Mouse (Mus musculus) forebrain, embryonic 11.5 days (tissue): ENCODE data around the gene Kif15. TPM values are rescaled to one million over a fixed set of nuclear protein-coding genes. Genes with fewer than 3 reads are reported as not detected.
A peak's percentile ranks its signal among the peaks of the same experiment; 100 is the strongest.

Experiments
- ATAC-seq: fragments of 200-750 bp; cut with Nextera tagmentation; replicated peaks from 2 replicates; pipeline ENCODE4 v1.8.0; 2017; ENCODE audit warnings: moderate TSS enrichment; ENCODE audit not compliant: low FRiP score
- DNase-seq: peaks from one replicate; pipeline ENCODE4 v3.0.0-alpha.2; 2017; ENCODE audit warnings: low spot score
- H3K27ac ChIP-seq: fragments of 300-500 bp; sonication (generic); 2 replicates; pipeline ENCODE4 v1.5.1; 2014; ENCODE audit warnings: low read depth, low read length
- H3K27me3 ChIP-seq: fragments of 300-500 bp; sonication (generic); 2 replicates; pipeline ENCODE4 v1.6.1; 2014; ENCODE audit warnings: mild to moderate bottlenecking, low read length, mixed read lengths; ENCODE audit not compliant: control insufficient read depth, insufficient read depth
- H3K36me3 ChIP-seq: fragments of 300-500 bp; sonication (generic); 2 replicates; pipeline ENCODE4 v1.6.1; 2014; ENCODE audit warnings: mild to moderate bottlenecking, low read length, moderate library complexity, mixed read lengths; ENCODE audit not compliant: control insufficient read depth, insufficient read depth
- H3K4me1 ChIP-seq: fragments of 300-500 bp; sonication (generic); replicated peaks from 2 replicates; pipeline ENCODE4 v1.6.1; 2014; ENCODE audit warnings: low read length, mixed read lengths; ENCODE audit not compliant: control insufficient read depth, insufficient read depth
- H3K4me2 ChIP-seq: fragments of 300-500 bp; sonication (generic); 2 replicates; pipeline ENCODE4 v1.6.1; 2014; ENCODE audit warnings: low read depth, mild to moderate bottlenecking, low read length, moderate library complexity, mixed read lengths; ENCODE audit not compliant: severe bottlenecking
- H3K4me3 ChIP-seq: fragments of 300-500 bp; sonication (generic); 2 replicates; pipeline ENCODE4 v1.5.1; 2014; ENCODE audit warnings: low read depth, low read length
- H3K9ac ChIP-seq: fragments of 300-500 bp; sonication (generic); 2 replicates; pipeline ENCODE4 v1.6.1; 2014; ENCODE audit warnings: low read length
- H3K9me3 ChIP-seq: fragments of 300-500 bp; sonication (generic); 2 replicates; pipeline ENCODE4 v1.6.1; 2016; ENCODE audit warnings: low read length, mixed read lengths; ENCODE audit not compliant: control insufficient read depth
- WGBS: fragments of 180-500 bp; shearing (Covaris S2); extraction: QIAGEN DNeasy Blood & Tissue Kit; methylation state at CpG from one replicate; pipeline ENCODE4 v1.1.7; 2014; 5-methylcytosine and 5-hydroxymethylcytosine counted together
- polyA plus RNA-seq: library from polyadenylated mRNA; unstranded; fragments of >200 nt; fragmentation: Nextera tagmentation; extraction: Ambion mirVana; gene quantifications from 2 replicates; pipeline ENCODE4 v1.2.1, GENCODE M21; 2014

Gene Kif15
- polyA plus RNA-seq, 1 experiment from 2014 or later: 109 TPM

DNA sequence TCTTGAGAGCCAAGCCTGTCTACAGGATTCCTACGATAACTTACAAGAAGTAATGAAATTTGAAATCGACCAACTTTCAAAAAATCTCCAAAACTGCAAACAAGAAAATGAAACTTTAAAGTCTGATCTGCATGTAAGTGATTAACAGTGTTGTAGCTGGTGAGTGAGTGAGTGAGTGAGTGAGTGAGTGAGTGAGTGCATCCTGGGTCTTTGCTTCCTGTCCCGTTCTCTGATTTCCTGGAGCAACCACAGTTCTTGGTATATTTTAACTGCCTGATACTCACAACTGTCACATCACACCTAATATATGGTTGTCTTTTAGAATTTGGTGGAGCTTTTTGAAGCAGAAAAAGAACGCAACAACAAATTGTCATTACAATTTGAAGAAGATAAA lies 48.3 kb downstream of the Kif15 start:
- ATAC-seq: no peak

DNA sequence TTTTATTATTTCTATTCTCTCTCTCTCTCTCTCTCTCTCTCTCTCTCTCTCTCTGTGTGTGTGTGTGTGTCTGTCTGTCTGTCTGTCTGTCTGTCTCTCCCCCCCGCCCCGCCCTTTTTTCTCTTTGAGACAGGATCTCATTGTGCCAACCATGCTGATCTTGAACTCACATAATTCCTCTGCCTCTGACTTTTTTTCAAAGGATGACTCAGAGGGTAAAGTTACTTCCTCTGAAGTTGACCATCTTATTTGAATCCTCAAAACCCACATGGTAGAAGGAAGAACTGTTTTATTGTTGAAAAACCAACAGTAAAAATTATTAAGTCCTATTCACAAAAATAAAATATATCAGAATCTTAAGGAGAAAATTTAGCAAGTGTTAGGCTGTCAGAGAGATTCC lies 53.9 kb downstream of the Kif15 start:
- H3K36me3 ChIP-seq: peaks cover 18% of the 10 kb centered on the region
- no peak overlapping the region for H3K27ac ChIP-seq
- H3K27me3 ChIP-seq: no peaks in the 10 kb centered on the region
- H3K9ac ChIP-seq: no peak overlapping the region
- H3K4me3 ChIP-seq: no peak overlapping the region
- DNase-seq (no peak), ATAC-seq (no peak)
- no peak overlapping the region for H3K4me2 ChIP-seq
- WGBS: 100% methylated on average over 2 of the region's 2 CpGs
- H3K4me1 ChIP-seq: no peaks in the 10 kb centered on the region
- no peaks in the 10 kb centered on the region for H3K9me3 ChIP-seq

More for the DNA sequence above, 48.3 kb downstream of the Kif15 start:
- Histone ChIP-seq H3K4me1 (no peaks in the 10 kb centered on the region), H3K4me2 (no peak overlapping the region), H3K4me3 (no peak overlapping the region), H3K9ac (no peak overlapping the region), H3K9me3 (no peaks in the 10 kb centered on the region), H3K27ac (no peak overlapping the region), H3K27me3 (no peaks in the 10 kb centered on the region), H3K36me3 (peaks cover 9% of the 10 kb centered on the region)
- DNase-seq: no peak
- WGBS: 93% methylated on average over 4 of the region's 4 CpGs

DNA sequence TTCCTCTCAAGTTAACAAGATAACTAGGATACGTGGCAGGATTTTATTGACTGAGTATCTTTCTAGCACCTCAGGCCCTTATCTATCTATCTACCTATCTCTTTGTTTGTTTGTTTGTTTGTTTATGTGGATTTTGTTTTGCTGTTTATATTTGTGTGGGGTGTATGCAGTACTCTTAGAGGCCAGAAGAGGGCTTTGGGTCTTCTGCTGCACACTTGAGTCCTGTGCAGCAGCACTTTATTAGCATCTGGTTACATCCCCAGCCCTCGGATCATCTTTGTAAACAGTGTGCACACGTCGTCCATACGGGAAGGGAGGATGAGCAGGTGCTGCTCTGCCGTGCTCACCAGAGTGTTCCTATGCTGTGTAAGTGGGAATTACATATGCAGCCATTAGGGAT lies 55.2 kb downstream of the Kif15 start:
- H3K27me3 ChIP-seq: no peaks in the 10 kb centered on the region
- H3K4me1 ChIP-seq: no peaks in the 10 kb centered on the region
- H3K9me3 ChIP-seq: no peaks in the 10 kb centered on the region
- ATAC-seq (no peak), DNase-seq (no peak)
- H3K4me2 ChIP-seq: no peak overlapping the region
- H3K27ac ChIP-seq: no peak overlapping the region
- H3K4me3 ChIP-seq: no peak overlapping the region
- 86% methylated on average over 6 of the region's 6 CpGs for WGBS
- H3K36me3 ChIP-seq: peaks cover 22% of the 10 kb centered on the region
- no peak overlapping the region for H3K9ac ChIP-seq

DNA sequence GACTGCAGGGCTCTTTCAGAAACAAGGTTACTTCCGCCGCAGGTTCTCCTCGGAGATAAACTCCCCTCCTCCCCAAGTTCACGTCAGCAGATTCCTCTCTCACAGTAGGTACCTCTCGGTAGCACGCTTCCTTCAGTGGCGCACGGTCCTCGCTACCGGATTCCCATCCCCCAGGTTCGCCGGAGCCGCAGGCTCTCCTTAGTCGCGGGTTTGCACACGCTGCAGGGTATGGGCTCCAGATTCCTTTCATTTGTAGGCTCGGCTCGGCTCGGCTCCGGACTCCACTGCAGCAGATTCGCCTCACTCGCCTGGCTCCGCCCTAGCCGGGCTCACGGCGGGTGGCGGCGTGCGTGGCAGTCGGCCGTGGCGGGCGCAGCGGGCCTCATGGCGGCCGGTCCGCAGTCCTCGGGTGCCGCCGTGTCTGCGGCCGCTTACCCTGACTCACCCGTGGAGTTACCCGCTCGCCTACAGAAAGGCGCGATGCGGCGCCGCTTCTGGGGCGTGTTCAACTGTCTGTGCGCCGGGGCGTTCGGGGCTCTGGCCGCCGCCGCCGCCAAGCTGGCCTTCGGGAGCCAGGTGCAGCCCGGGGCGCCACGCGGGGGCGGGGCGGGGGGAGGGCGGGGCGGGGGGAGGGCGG lies 70.3 kb downstream of the Kif15 start, which contains the start of gene Tmem42:
TSS of gene Tmem42 (plus strand) at position 332 of the 637 bp plus-strand sequence.
- peak within 1 kb of the TSS; percentile 83 for H3K27ac ChIP-seq
- no peaks in the 10 kb centered on the region; the same call in 1 of the 2 replicates for H3K36me3 ChIP-seq
- ATAC-seq (peak; percentile 95), DNase-seq (peak; percentile 93)
- H3K9me3 ChIP-seq: no peaks in the 10 kb centered on the region
- under 1% methylated on average over 47 of the region's 69 CpGs for WGBS
- H3K27me3 ChIP-seq: no peaks in the 10 kb centered on the region
- H3K4me1 ChIP-seq: peaks cover 4% of the 10 kb centered on the region; the same call in 1 of the 2 replicates
- H3K9ac ChIP-seq: peak within 1 kb of the TSS; percentile 81
- H3K4me2 ChIP-seq: peak within 1 kb of the TSS; percentile 85
- peak within 1 kb of the TSS; percentile 67 for H3K4me3 ChIP-seq

DNA sequence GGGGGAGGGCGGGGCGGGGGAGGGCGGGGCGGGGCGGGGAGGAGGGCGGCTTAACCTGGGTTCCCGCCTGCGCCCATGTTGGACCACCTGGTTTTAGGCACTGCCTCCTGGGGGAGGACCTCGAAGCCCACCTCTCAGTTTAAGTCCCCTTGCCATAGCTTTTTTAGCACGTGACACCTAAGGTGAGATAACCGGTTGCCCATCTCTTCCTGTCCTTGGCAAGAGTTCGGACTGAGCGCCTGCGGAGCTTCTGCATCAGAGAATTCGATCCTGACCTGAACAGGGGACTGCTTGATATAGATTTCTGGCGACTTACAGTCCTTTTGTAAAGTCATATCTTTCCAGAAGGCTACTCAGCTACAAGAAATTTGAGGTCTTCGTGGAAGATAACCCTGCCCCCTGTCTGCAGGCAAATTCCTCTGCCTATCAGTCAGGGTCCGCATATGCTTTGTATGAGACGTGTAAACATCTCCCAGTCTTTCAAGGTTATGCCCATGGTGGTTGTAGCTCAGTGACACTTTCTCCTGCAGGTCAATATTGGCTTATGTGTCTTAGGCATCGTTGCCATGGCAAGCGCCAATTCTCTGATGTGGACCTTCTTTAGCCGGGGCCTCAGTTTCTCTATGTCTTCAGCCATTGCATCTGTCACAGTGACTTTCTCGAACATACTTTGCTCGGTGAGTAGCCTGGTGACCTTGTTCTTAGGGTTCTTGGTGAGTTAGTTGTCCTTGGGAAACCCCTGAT lies 71.0 kb downstream of the Kif15 start:
- Histone ChIP-seq H3K27ac (no peak overlapping the region), H3K27me3 (no peaks in the 10 kb centered on the region), H3K4me3 (peak overlapping the region; percentile 67), H3K36me3 (no peaks in the 10 kb centered on the region; the same call in 1 of the 2 replicates), H3K4me1 (peaks cover 4% of the 10 kb centered on the region; the same call in 1 of the 2 replicates), H3K4me2 (peak overlapping the region; percentile 85), H3K9me3 (no peaks in the 10 kb centered on the region), H3K9ac (no peak overlapping the region)
- ATAC-seq (peak; percentile 74), DNase-seq (no peak)
- 42% methylated on average over 18 of the region's 24 CpGs for WGBS

DNA sequence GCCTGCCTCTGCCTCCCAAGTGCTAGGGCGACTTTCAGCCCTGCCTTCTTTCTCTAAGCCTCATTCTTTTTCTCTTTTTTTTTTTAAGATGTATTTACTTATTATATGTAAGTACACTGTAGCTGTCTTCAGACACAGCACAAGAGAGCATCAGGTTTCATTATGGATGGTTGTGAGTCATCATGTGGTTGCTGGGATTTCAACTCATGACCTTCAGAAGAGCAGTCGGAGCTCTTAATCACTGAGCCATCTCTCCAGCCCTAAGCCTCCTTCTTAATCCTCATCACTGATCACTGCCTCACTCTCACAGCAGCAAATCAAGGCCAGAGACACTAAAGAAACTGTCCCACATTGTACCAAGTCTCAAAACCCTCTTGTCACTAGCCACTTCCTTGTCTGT lies 73.4 kb downstream of the Kif15 start:
- no peak overlapping the region for H3K4me2 ChIP-seq
- no peak for ATAC-seq
- no peak overlapping the region for H3K4me3 ChIP-seq
- H3K4me1 ChIP-seq: peaks cover 4% of the 10 kb centered on the region; the same call in 1 of the 2 replicates
- H3K27me3 ChIP-seq: no peaks in the 10 kb centered on the region
- H3K36me3 ChIP-seq: no peaks in the 10 kb centered on the region
- whole genome bisulfite sequencing: 77% methylated on average over 2 of the region's 2 CpGs
- DNase-seq: no peak
- no peak overlapping the region for H3K9ac ChIP-seq
- no peaks in the 10 kb centered on the region for H3K9me3 ChIP-seq
- no peak overlapping the region for H3K27ac ChIP-seq

DNA sequence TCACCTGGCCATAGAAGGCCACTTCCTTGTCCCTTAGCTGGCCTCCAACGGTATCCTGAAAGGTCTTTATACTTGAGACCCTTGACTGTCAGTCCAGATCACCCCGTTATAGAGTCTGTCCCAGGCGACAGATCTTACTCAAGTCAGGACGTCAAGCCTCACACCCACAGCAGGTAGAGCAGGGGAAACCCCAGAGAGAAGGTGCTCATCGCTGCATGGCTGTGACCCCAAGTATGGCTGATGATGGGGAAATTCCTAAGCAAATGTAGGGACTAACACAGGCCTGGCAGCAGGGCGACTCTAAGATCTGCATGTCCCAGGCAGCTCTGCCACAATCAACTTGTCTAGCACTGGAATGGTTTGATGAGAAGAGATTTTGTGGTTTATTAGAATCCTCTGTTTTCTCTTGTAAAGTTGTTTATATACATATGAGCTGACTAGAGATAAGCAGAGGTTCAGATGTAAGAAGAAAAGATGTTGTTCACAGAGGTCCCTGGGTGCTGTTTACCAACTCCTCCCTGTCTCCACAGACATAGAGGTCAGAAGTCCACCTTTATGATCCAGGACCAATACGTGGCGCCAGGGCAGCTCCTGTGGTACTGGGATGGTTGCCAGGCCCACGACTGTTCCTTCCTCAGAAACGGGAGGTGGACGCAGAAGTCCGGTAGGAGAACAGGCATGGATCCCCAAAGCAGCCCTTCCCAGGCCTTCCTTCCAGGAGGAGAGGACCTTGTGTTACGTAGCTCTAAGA lies 80.8 kb downstream of the Kif15 start:
- Histone ChIP-seq H3K27me3 (no peaks in the 10 kb centered on the region), H3K36me3 (no peaks in the 10 kb centered on the region), H3K27ac (no peak overlapping the region), H3K4me1 (no peaks in the 10 kb centered on the region), H3K9me3 (no peaks in the 10 kb centered on the region), H3K4me3 (no peak overlapping the region), H3K4me2 (no peak overlapping the region), H3K9ac (no peak overlapping the region)
- ATAC-seq (no peak), DNase-seq (peak; percentile 45)
- 84% methylated on average over 13 of the region's 13 CpGs for WGBS

DNA sequence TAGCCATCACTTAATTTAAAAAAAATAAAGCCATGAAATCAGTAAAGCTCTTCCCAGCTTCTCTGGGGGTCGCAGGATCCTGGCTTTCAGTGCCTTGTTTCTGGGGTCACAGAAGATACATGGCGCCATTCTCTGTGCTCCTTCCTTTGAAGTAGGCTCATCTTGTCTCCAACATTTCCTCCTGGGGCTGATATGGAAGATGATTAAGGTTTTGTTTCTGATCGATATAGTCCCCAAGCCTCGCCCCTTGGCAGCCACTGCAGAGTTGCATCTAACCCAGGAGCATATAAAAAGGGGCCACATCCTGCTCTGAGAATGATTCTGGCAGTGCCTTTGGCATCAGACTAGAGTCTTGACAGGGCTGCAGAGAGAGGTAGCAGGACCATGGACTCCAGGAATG lies 83.6 kb downstream of the Kif15 start, which contains the start of gene Tgm4:
TSS of gene Tgm4 (plus strand) at position 301 of the 400 bp plus-strand sequence.
- Histone ChIP-seq H3K36me3 (no peaks in the 10 kb centered on the region), H3K4me1 (no peaks in the 10 kb centered on the region), H3K27ac (no peak within 1 kb of the TSS), H3K27me3 (no peaks in the 10 kb centered on the region), H3K9me3 (no peaks in the 10 kb centered on the region), H3K9ac (no peak within 1 kb of the TSS), H3K4me3 (no peak within 1 kb of the TSS), H3K4me2 (no peak within 1 kb of the TSS)
- 87% methylated on average over 4 of the region's 4 CpGs for WGBS
- peak; percentile 24 for DNase-seq
- ATAC-seq: no peak
